In the genomic region with DNA sequence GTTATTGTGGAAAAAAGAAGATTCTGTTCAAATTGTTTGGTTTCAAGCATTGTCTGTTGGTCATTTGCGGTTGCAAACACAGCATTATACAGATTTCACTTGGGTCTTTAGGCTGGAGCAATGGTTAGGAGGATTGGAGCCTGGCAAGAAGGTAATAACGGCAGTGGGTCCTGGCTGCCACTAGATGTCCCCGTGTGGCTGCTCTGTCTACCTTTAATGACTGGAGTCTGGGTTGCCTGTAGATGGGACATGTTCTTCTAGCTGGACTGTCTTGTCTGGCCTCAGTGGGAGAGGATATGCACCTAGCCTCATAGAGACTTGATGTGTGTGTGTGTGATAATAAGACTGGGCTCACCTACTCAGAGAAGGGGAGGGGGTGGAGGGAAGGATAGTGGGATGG, we compare ENCODE assay signal across 9 mouse cellular contexts.
DNase-seq lines count a peak whose midpoint lies in the region; ATAC-seq and TF ChIP-seq lines count a peak whose summit lies in the region.
"Had no signal": no experiment of that assay in that cellular context is flagged by ENCODE, and none has a peak within 500 bp of the region (broad histone marks: within the 10 kb centered on the region; RNA-seq: fewer than 3 reads in every experiment).

No protein-coding gene starts in this region.

- H3K4me3 ChIP-seq in liver, adult 2 months (ENCODE audit: insufficient read depth, low read depth, low read length): no peak overlapping the region
- H3K4me3 ChIP-seq in liver, embryonic 12.5 days: no peak overlapping the region
- H3K4me3 ChIP-seq: stomach, embryonic 15.5 days had no signal

- H3K4me2 ChIP-seq in liver, embryonic 12.5 days: no peak overlapping the region
- H3K4me2 ChIP-seq: stomach, embryonic 15.5 days had no signal

- H3K9me3 ChIP-seq in liver, embryonic 12.5 days (replicated peaks): no peaks in the 10 kb centered on the region
- H3K9me3 ChIP-seq: stomach, embryonic 15.5 days had no signal

- no peak for TF ChIP-seq POLR2A in liver, adult 2 months (IDR thresholded peaks at IDR 0.05; ENCODE audit: extremely low read depth, insufficient read depth, low read length)

- no peaks in the 10 kb centered on the region for H3K79me2 ChIP-seq in liver, adult 2 months (ENCODE audit: control insufficient read depth, insufficient read depth, low read length)

- 42% methylated on average over 3 of the region's 3 CpGs for WGBS in liver, adult 2 months
- 43% methylated on average over 3 of the region's 3 CpGs for WGBS in liver, embryonic 12.5 days (ENCODE audit: insufficient replicate concordance)

- peak; percentile 12 for DNase-seq in adrenal gland, adult 2 months
- DNase-seq in adrenal gland, adult 18-20 months (ENCODE audit: low spot score in 2 of 2): no peak
- peak; percentile 5 for DNase-seq in liver, adult 2 months (ENCODE audit: extremely low read depth, low read depth, low spot score)
- peak; percentile 30 to 41 for DNase-seq in cerebellum, adult 18-20 months
- DNase-seq in kidney, postnatal 36 days: peak; percentile 4 to 25
- DNase-seq in spleen, postnatal 36 days (ENCODE audit: low spot score in 2 of 2): no peak
- DNase-seq in right cerebral cortex, adult 18-20 months: no peak

- H3K36me3 ChIP-seq in liver, adult 2 months (ENCODE audit: control insufficient read depth, insufficient read depth, low read length): no peaks in the 10 kb centered on the region
- no peaks in the 10 kb centered on the region for H3K36me3 ChIP-seq in liver, embryonic 12.5 days
- H3K36me3 ChIP-seq: stomach, embryonic 15.5 days had no signal

- H3K27ac ChIP-seq in liver, adult 2 months (replicated peaks; ENCODE audit: insufficient read depth, low read depth, low read length): no peak overlapping the region
- no peak overlapping the region for H3K27ac ChIP-seq in liver, embryonic 12.5 days
- H3K27ac ChIP-seq: stomach, embryonic 15.5 days had no signal

- ATAC-seq in liver, embryonic 12.5 days: no peak

- no peaks in the 10 kb centered on the region for H3K27me3 ChIP-seq in liver, adult 2 months (ENCODE audit: control insufficient read depth, insufficient read depth, low read length)
- no peaks in the 10 kb centered on the region for H3K27me3 ChIP-seq in liver, embryonic 12.5 days (replicated peaks)
- H3K27me3 ChIP-seq: stomach, embryonic 15.5 days had no signal

- TF ChIP-seq CTCF in liver, adult 2 months (IDR thresholded peaks at IDR 0.05; ENCODE audit: low read depth, low read length): peak; percentile 54

- H3K9ac ChIP-seq in liver, adult 2 months (ENCODE audit: low read depth, low read length): no peak overlapping the region
- no peak overlapping the region for H3K9ac ChIP-seq in liver, embryonic 12.5 days
- H3K9ac ChIP-seq: stomach, embryonic 15.5 days had no signal

- H3K4me1 ChIP-seq in liver, adult 2 months (ENCODE audit: control insufficient read depth, insufficient read depth, low read length): no peaks in the 10 kb centered on the region
- no peaks in the 10 kb centered on the region for H3K4me1 ChIP-seq in liver, embryonic 12.5 days
- H3K4me1 ChIP-seq: stomach, embryonic 15.5 days had no signal

Comparison
In these comparisons a context has a peak if more than half of its experiments do, and no peak if none do; other contexts are left out.
1. DNase-seq: peak in adrenal gland, adult 2 months (single experiment), liver, adult 2 months (single experiment), cerebellum, adult 18-20 months (2 of 2) and kidney, postnatal 36 days (2 of 2); none in adrenal gland, adult 18-20 months (0 of 2), spleen, postnatal 36 days (0 of 2) and right cerebral cortex, adult 18-20 months (single experiment).